Mouse (Mus musculus) E14TG2a.4 (cell line): ENCODE data around the gene Snhg11.

Experiments used
- CTCF ChIP-seq: conservative IDR thresholded peaks from 2 replicates; pipeline ENCODE4 v1.5.1; 2014; ENCODE audit warnings: low read length
- NANOG ChIP-seq: IDR thresholded peaks from 2 replicates; pipeline ENCODE4 v1.6.1; 2014; ENCODE audit warnings: borderline replicate concordance, low read length, mixed read lengths

DNA sequence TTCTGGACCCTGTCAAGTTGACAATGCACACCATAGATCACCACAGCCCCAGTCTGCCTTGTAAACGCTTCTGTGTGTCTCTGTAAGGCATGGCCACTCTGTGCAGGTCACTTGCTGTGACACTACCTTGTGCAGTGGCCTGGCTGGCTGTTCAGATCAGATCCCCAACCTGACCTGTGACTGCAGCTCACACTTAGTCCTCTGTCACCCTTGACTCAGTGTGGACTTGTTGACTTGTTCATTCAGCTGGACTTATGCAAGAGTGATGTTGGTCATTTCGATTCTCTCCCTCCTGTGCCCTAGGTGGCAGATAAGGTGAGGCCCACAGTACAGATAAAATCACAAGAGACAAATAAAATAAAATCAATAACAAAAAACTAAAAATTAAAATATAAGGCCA lies 34.1 kb upstream of the Snhg11 start:
- no peak for TF ChIP-seq CTCF
- no peak for TF ChIP-seq NANOG
